Mouse (Mus musculus) kidney, embryonic 16.5 days (tissue): ENCODE measurements around the gene Emx1. TPM values are rescaled to one million over a fixed set of nuclear protein-coding genes. Genes with fewer than 3 reads are reported as not detected.

Source experiments
- ATAC-seq: fragments of 200-750 bp; cut with Nextera tagmentation; 2 replicates; pipeline ENCODE4 v1.8.0; 2017; ENCODE audit warnings: moderate TSS enrichment; ENCODE audit not compliant: low FRiP score, low TSS enrichment
- H3K27ac ChIP-seq: fragments of 300-500 bp; sonication (generic); 2 replicates; pipeline ENCODE4 v1.5.1; 2014; ENCODE audit warnings: low read length
- H3K27me3 ChIP-seq: fragments of 300-500 bp; sonication (generic); 2 replicates; pipeline ENCODE4 v1.6.1; 2014; ENCODE audit warnings: low read length, control low read depth, mixed read lengths; ENCODE audit not compliant: insufficient read depth
- H3K36me3 ChIP-seq: fragments of 300-500 bp; sonication (generic); 2 replicates; pipeline ENCODE4 v1.6.1; 2014; ENCODE audit warnings: low read length, control low read depth, mixed read lengths; ENCODE audit not compliant: insufficient read depth
- H3K4me1 ChIP-seq: fragments of 300-500 bp; sonication (generic); 2 replicates; pipeline ENCODE4 v1.6.1; 2014; ENCODE audit warnings: low read length, control low read depth, mixed read lengths; ENCODE audit not compliant: insufficient read depth
- H3K4me2 ChIP-seq: fragments of 300-500 bp; sonication (generic); replicated peaks from 2 replicates; pipeline ENCODE4 v1.6.1; 2014; ENCODE audit warnings: low read depth, low read length
- H3K4me3 ChIP-seq: fragments of 300-500 bp; sonication (generic); 2 replicates; pipeline ENCODE4 v1.5.1; 2014; ENCODE audit warnings: mild to moderate bottlenecking, low read length
- H3K9ac ChIP-seq: fragments of 300-500 bp; sonication (generic); replicated peaks from 2 replicates; pipeline ENCODE4 v1.6.1; 2014; ENCODE audit warnings: low read length
- H3K9me3 ChIP-seq: fragments of 300-500 bp; sonication (generic); 2 replicates; pipeline ENCODE4 v1.6.1; 2016; ENCODE audit warnings: low read length, control low read depth
- WGBS: fragments of 180-500 bp; shearing (Covaris S2); extraction: QIAGEN DNeasy Blood & Tissue Kit; methylation state at CpG from one replicate; pipeline ENCODE4 v1.1.7; 2014; 5-methylcytosine and 5-hydroxymethylcytosine counted together
- polyA plus RNA-seq: library from polyadenylated mRNA; unstranded; fragments of >200 nt; fragmentation: Nextera tagmentation; extraction: Ambion mirVana; gene quantifications from 2 replicates; pipeline ENCODE4 v1.2.1, GENCODE M21; 2015

Emx1 gene
- polyA plus RNA-seq, 1 experiment from 2014 or later: 19.7 TPM

DNA sequence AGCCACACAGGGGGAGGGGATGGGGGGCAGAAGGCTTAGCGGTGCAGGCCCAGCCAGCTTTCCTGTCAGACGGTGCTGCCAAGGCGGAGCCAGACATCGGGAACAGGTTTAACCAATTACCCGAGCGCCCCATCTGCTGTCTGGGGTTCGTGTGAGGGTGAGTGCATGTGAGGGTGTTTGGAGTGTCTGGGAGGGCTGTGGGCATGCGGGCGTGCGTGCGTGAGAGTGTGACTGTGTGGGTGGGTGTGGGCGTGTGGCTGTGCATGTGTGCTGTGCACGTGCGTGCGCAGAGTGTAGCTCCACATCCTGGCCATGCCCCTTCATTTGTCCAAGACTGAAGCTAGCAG lies 19.7 kb downstream of the Emx1 start:
- 32% methylated on average over 15 of the region's 15 CpGs for WGBS
- no peak for ATAC-seq

GRCm38 (mm10) chr6:85207345-85207744 lies 20.1 kb downstream of the Emx1 start:
- Histone ChIP-seq H3K27ac (no peak overlapping the region), H3K9me3 (no peaks in the 10 kb centered on the region), H3K4me2 (no peak overlapping the region), H3K4me1 (peaks cover 5% of the 10 kb centered on the region; the same call in 1 of the 2 replicates), H3K27me3 (peaks cover 8% of the 10 kb centered on the region; the same call in 1 of the 2 replicates), H3K36me3 (no peaks in the 10 kb centered on the region), H3K9ac (no peak overlapping the region), H3K4me3 (no peak overlapping the region)
- no peak for ATAC-seq
- 64% methylated on average over 5 of the region's 5 CpGs for WGBS

More for the DNA sequence above, 19.7 kb downstream of the Emx1 start:
- Histone ChIP-seq H3K4me3 (no peak overlapping the region), H3K27ac (no peak overlapping the region), H3K9me3 (no peaks in the 10 kb centered on the region), H3K4me1 (peaks cover 5% of the 10 kb centered on the region; the same call in 1 of the 2 replicates), H3K4me2 (no peak overlapping the region), H3K9ac (no peak overlapping the region), H3K27me3 (peaks cover 8% of the 10 kb centered on the region; the same call in 1 of the 2 replicates), H3K36me3 (no peaks in the 10 kb centered on the region)

GRCm38 (mm10) chr6:85209226-85209967 lies 22.2 kb downstream of the Emx1 start:
- no peaks in the 10 kb centered on the region for H3K9me3 ChIP-seq
- no peaks in the 10 kb centered on the region for H3K36me3 ChIP-seq
- peaks cover 8% of the 10 kb centered on the region; the same call in 1 of the 2 replicates for H3K27me3 ChIP-seq
- H3K9ac ChIP-seq: no peak overlapping the region
- no peak overlapping the region for H3K27ac ChIP-seq
- H3K4me2 ChIP-seq: no peak overlapping the region
- no peak for ATAC-seq
- H3K4me3 ChIP-seq: no peak overlapping the region
- WGBS: 71% methylated on average over 9 of the region's 9 CpGs
- H3K4me1 ChIP-seq: peaks cover 5% of the 10 kb centered on the region; the same call in 1 of the 2 replicates

DNA sequence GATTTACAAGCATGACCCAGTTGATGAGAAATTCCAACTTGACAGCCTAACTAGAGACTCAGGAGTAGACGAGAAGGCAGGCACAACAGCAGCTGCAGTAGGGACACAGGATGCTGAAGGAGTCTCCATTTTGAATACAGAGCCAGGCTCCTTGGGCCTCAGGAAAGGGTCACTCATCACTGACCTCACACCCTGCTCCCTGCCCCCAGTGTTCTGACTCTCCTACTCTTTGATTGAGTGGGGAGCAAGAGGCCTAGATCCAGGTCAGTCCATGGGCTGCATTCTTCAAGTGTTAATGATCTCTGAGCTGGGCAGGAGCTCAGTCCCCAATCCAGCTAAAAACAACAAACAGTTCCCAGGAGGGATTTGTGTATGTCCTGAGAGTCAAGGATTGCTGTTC lies 23.4 kb downstream of the Emx1 start:
- no peak overlapping the region for H3K4me2 ChIP-seq
- no peak overlapping the region for H3K9ac ChIP-seq
- H3K36me3 ChIP-seq: no peaks in the 10 kb centered on the region
- no peaks in the 10 kb centered on the region for H3K9me3 ChIP-seq
- 38% methylated on average over 1 of the region's 1 CpGs for WGBS
- peaks cover 8% of the 10 kb centered on the region; the same call in 1 of the 2 replicates for H3K27me3 ChIP-seq
- H3K27ac ChIP-seq: no peak overlapping the region
- ATAC-seq: 0 out of 2 replicates have a peak, but pooled peaks have one; percentile 24
- peaks cover 5% of the 10 kb centered on the region; the same call in 1 of the 2 replicates for H3K4me1 ChIP-seq
- no peak overlapping the region for H3K4me3 ChIP-seq

DNA sequence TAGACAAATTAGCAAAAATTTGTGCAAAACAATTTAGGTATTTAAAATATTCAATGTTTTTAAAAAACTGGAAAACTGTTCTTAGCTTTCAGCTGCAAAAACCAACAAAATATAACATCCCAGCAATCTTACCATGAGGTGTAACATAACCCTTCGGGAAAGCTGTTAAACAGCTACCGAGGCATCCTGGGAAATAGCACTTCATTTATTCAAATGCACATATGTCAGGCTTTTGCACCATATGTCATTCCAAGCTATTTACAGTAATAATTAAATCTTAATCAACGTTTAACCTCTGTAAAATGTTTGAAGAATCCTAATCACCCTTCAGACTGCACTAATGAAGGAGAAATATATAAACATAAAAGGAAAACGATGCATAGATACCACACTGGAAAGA lies 31.0 kb downstream of the Emx1 start:
- no peaks in the 10 kb centered on the region for H3K9me3 ChIP-seq
- H3K4me1 ChIP-seq: peaks cover 12% of the 10 kb centered on the region
- H3K4me2 ChIP-seq: no peak overlapping the region
- no peak overlapping the region for H3K4me3 ChIP-seq
- no peak overlapping the region for H3K9ac ChIP-seq
- H3K27me3 ChIP-seq: no peaks in the 10 kb centered on the region
- no peak overlapping the region for H3K27ac ChIP-seq
- 76% methylated on average over 4 of the region's 4 CpGs for WGBS
- ATAC-seq: no peak
- H3K36me3 ChIP-seq: no peaks in the 10 kb centered on the region

GRCm38 (mm10) chr6:85218684-85219445 lies 31.6 kb downstream of the Emx1 start:
- no peak overlapping the region for H3K9ac ChIP-seq

DNA sequence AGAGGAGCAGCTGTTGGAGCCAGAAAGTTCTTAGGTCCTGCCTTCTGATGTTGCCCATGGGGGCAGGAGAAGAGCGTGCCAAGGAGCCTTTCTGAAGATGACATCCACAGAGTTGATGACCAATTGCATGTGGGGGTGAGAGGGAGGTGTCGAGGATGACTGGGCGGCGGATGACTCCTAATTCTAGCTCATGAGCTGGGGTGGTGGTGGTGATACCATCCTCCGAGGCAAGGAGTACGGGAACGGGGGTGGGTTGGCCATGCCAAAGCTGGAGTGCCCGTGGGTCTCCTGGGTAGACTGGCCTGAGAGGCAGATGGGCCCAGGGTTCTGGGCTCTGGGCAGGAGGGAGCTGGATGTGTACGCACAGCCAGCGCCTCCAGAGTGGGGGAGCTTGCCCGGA lies 32.5 kb downstream of the Emx1 start:
- Histone ChIP-seq H3K27ac (no peak overlapping the region), H3K9ac (no peak overlapping the region), H3K4me2 (no peak overlapping the region), H3K4me1 (peaks cover 17% of the 10 kb centered on the region), H3K9me3 (no peaks in the 10 kb centered on the region), H3K27me3 (no peaks in the 10 kb centered on the region), H3K4me3 (no peak overlapping the region), H3K36me3 (no peaks in the 10 kb centered on the region)
- ATAC-seq: no peak
- WGBS: 84% methylated on average over 11 of the region's 11 CpGs

More at GRCm38 (mm10) chr6:85218684-85219445, 31.6 kb downstream of the Emx1 start:
- no peaks in the 10 kb centered on the region for H3K36me3 ChIP-seq
- no peak overlapping the region for H3K4me2 ChIP-seq
- no peak overlapping the region for H3K27ac ChIP-seq
- 57% methylated on average over 5 of the region's 5 CpGs for WGBS
- no peak overlapping the region for H3K4me3 ChIP-seq
- H3K27me3 ChIP-seq: no peaks in the 10 kb centered on the region
- H3K4me1 ChIP-seq: peaks cover 17% of the 10 kb centered on the region
- H3K9me3 ChIP-seq: no peaks in the 10 kb centered on the region
- ATAC-seq: no peak

DNA sequence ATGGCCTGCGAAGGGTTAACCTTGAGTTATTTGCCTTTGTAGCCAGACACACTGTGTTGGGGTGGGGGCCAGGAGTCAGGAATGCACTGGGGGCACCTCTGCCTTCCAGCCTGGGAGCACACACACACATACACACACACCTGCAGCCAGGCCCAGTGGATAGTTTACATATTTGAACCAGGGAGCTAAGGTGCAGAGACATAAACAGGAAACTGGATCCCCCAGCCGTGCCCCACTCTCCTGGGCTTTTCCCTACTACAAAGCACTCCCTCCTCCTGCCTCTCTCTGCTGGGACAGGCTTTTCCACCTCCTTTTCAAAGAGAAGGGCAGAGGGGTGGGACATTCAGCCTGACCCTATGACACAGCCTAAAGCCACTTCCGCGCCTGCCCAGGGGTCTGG lies 33.7 kb downstream of the Emx1 start:
- 0 out of 2 replicates have a peak overlapping the region, but pooled peaks have one; percentile 39 for H3K27ac ChIP-seq
- H3K4me3 ChIP-seq: no peak overlapping the region
- 33% methylated on average over 4 of the region's 4 CpGs for WGBS
- no peaks in the 10 kb centered on the region for H3K27me3 ChIP-seq
- peak; percentile 73 for ATAC-seq
- H3K9ac ChIP-seq: no peak overlapping the region
- no peaks in the 10 kb centered on the region for H3K9me3 ChIP-seq
- H3K4me2 ChIP-seq: no peak overlapping the region
- H3K36me3 ChIP-seq: no peaks in the 10 kb centered on the region
- H3K4me1 ChIP-seq: peaks cover 17% of the 10 kb centered on the region

- Histone ChIP-seq H3K36me3 (no peaks in the 10 kb centered on the region), H3K9ac (no peak overlapping the region), H3K27ac (no peak overlapping the region), H3K4me2 (no peak overlapping the region), H3K4me3 (no peak overlapping the region), H3K9me3 (no peaks in the 10 kb centered on the region), H3K27me3 (no peaks in the 10 kb centered on the region), H3K4me1 (peaks cover 17% of the 10 kb centered on the region)
- 84% methylated on average over 10 of the region's 10 CpGs for WGBS
- no peak for ATAC-seq
Observed at GRCm38 (mm10) chr6:85222551-85222950, 35.3 kb downstream of the Emx1 start.
